ENCODE assay signal across 8 mouse cellular contexts in the genomic region with DNA sequence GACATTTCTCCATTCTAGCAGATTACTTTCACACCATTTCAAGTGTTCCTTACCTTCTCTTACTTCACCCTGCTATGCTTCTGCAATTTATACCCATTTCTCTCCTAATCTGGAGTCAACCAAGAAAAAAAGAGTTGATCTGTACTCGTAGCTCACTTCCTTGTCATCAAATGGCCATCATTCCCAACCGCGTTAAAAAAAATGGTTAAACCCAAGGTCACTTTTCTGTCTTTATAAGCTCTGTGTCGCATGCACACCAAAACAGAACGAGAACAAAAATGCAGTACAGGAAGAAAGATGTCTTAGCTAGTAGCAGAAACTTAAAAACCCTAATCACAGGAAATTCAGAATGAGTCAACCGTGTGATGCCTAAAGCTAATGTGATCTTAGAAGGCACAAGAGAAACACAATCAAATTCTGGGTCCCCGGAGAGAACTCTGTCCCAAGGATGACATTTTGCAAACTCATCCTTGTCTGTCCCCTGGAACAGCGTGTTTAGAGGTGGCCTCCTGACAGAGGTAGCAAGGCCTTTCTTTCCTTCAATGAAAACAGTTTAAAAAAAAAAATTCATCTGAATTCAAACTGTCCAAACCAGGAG. TPM values are rescaled to one million over a fixed set of nuclear protein-coding genes. Genes with fewer than 3 reads are reported as not detected.
A peak's percentile ranks its signal among the peaks of the same experiment; 100 is the strongest.
DNase-seq lines count a peak whose midpoint lies in the region; ATAC-seq and TF ChIP-seq lines count a peak whose summit lies in the region.

No protein-coding gene starts in this region.

- WGBS in kidney, adult 2 months = 20% methylated on average over 8 of the region's 8 CpGs
- whole genome bisulfite sequencing in heart, embryonic 16.5 days = 9% methylated on average over 8 of the region's 8 CpGs
- 0% methylated on average over 8 of the region's 8 CpGs for WGBS in macrophage (ENCODE audit: missing documents)

- no peak for TF ChIP-seq CTCF in kidney, adult 2 months (conservative IDR thresholded peaks at IDR 0.05; ENCODE audit: insufficient read depth, insufficient read length, low read depth, low read length)

- no peak for ATAC-seq in heart, embryonic 16.5 days (replicated peaks; ENCODE audit: extremely low read depth, insufficient read depth, low FRiP score)

- no peak for TF ChIP-seq POLR2A in kidney, adult 2 months (IDR thresholded peaks at IDR 0.05; ENCODE audit: low read depth, low read length)

- DNase-seq in kidney, adult 2 months = no peak
- DNase-seq in kidney, postnatal 14 days = no peak
- peak; percentile 41 for DNase-seq in MEL-GATA-1-ER (ENCODE audit: extremely low read depth, low read depth)
- no peak for DNase-seq in adrenal gland, adult 18-20 months (ENCODE audit: low spot score in 2 of 2)
- no peak for DNase-seq in retina, embryonic 14.5 days (ENCODE audit: low spot score)
- no peak for DNase-seq in frontal cortex, adult 2 months (ENCODE audit: extremely low spot score in 1 of 2, low spot score in 1 of 2)

- H3K79me2 ChIP-seq in macrophage (ENCODE audit: inconsistent target) = peaks cover 57% of the 10 kb centered on the region

- H3K27ac ChIP-seq in kidney, adult 2 months (ENCODE audit: insufficient read depth, low read depth, low read length) = no peak overlapping the region
- H3K27ac ChIP-seq in heart, embryonic 16.5 days (ENCODE audit: low read length) = peak overlapping the region; percentile 97
- peak overlapping the region; percentile 80 for H3K27ac ChIP-seq in macrophage

- peak overlapping the region; percentile 96 for H3K9ac ChIP-seq in heart, embryonic 16.5 days (ENCODE audit: low read length)

- no peaks in the 10 kb centered on the region for H3K9me3 ChIP-seq in heart, embryonic 16.5 days (replicated peaks; ENCODE audit: control insufficient read depth, low read length)

- peaks cover 16% of the 10 kb centered on the region; the same call in 1 of the 2 replicates for H3K4me1 ChIP-seq in kidney, adult 2 months (ENCODE audit: control insufficient read depth, insufficient read depth, low read length)
- H3K4me1 ChIP-seq in heart, embryonic 16.5 days (ENCODE audit: control insufficient read depth, insufficient read depth, low read length) = peaks cover 26% of the 10 kb centered on the region

- no peaks in the 10 kb centered on the region for H3K27me3 ChIP-seq in kidney, adult 2 months (replicated peaks; ENCODE audit: control insufficient read depth, insufficient read depth, low read length)
- no peaks in the 10 kb centered on the region for H3K27me3 ChIP-seq in heart, embryonic 16.5 days (ENCODE audit: control insufficient read depth, insufficient read depth, low read length)

- peak overlapping the region; percentile 88 for H3K4me2 ChIP-seq in heart, embryonic 16.5 days (ENCODE audit: low read depth, low read length)

- peak overlapping the region; percentile 90 for H3K4me3 ChIP-seq in kidney, adult 2 months (ENCODE audit: insufficient read depth, low read depth, low read length)
- peak overlapping the region; percentile 90 for H3K4me3 ChIP-seq in heart, embryonic 16.5 days (ENCODE audit: low read length)
- H3K4me3 ChIP-seq in macrophage (ENCODE audit: inconsistent target) = peak overlapping the region; percentile 71

- H3K36me3 ChIP-seq in kidney, adult 2 months (ENCODE audit: control insufficient read depth, insufficient read depth, low read length) = no peaks in the 10 kb centered on the region
- H3K36me3 ChIP-seq in heart, embryonic 16.5 days (ENCODE audit: control insufficient read depth, insufficient read depth) = no peaks in the 10 kb centered on the region
- H3K36me3 ChIP-seq in macrophage (ENCODE audit: inconsistent target) = 0 out of 2 replicates have a peak, but pooled peaks cover 6% of the 10 kb centered on the region

RNA-seq across cellular contexts. Expression of gene Rnf149, which starts 1.3 kb away (rescaled TPM):
- polyA plus RNA-seq in kidney, adult 2 months (2012; rRNA removed) = 30.3 and 33.7 TPM in 2 replicates
- polyA plus RNA-seq in heart, embryonic 16.5 days (2015; fragmentation: Nextera tagmentation; extraction: Ambion mirVana) = 13.9 and 14.0 TPM in 2 replicates
- total RNA-seq in macrophage (2018; cell fraction: chromatin; rRNA removed) = 1,000 to 10,000 TPM in 4 of 26 experiments, 100 to 1,000 TPM in 22; 207 to 1,734 (median 562) TPM
- 100 to 1,000 TPM; 103 to 307 (median 139) TPM for total RNA-seq in macrophage (2018; cell fraction: cytosol; rRNA removed)
- total RNA-seq in macrophage (2018; cell fraction: nucleus; rRNA removed) = 100 to 1,000 TPM; 181 to 676 (median 390) TPM
- polyA plus RNA-seq in macrophage (2018) = 117 to 167 TPM (median 137 TPM) in 3 replicates
- total RNA-seq in adrenal gland, adult 18-20 months (2021) = 10 to 100 TPM; 36.6 to 45.2 TPM
- 25.7 and 29.3 TPM in 2 replicates for polyA plus RNA-seq in frontal cortex, adult 2 months (2012; rRNA removed)

RNA-seq across cellular contexts. Expression of gene Cnot11, which starts 41.1 kb away (rescaled TPM):
- 18.2 and 20.8 TPM in 2 replicates for polyA plus RNA-seq in kidney, adult 2 months (2012; rRNA removed)
- 13.2 and 14.6 TPM in 2 replicates for polyA plus RNA-seq in heart, embryonic 16.5 days (2015; fragmentation: Nextera tagmentation; extraction: Ambion mirVana)
- total RNA-seq in macrophage (2018; cell fraction: chromatin; rRNA removed) = 10 to 100 TPM in 4 of 26 experiments, 1 to 10 TPM in 22; 2.2 to 11.0 (median 6.7) TPM
- 10 to 100 TPM in 25 of 26 experiments, 1 to 10 TPM in 1; 9.7 to 17.1 (median 14.3) TPM for total RNA-seq in macrophage (2018; cell fraction: cytosol; rRNA removed)
- total RNA-seq in macrophage (2018; cell fraction: nucleus; rRNA removed) = 10 to 100 TPM in 8 of 26 experiments, 1 to 10 TPM in 18; 4.6 to 14.9 (median 7.5) TPM
- 13.6 to 16.5 TPM (median 14.8 TPM) in 3 replicates for polyA plus RNA-seq in macrophage (2018)
- 10 to 100 TPM; 15.3 to 16.7 TPM for total RNA-seq in adrenal gland, adult 18-20 months (2021)
- polyA plus RNA-seq in frontal cortex, adult 2 months (2012; rRNA removed) = 19.4 and 19.9 TPM in 2 replicates
